Mouse (Mus musculus) Muller cell, postnatal 12 days (primary cell): ENCODE data around the gene Wdr5.
"Not testable (repeated sequence)": the region's sequence is repeated elsewhere in the genome, so short reads cannot be mapped to it uniquely, and the experiment has no call there.

ENCODE experiments used
- DNase-seq: peaks from one replicate; pipeline ENCODE4 v3.0.0-alpha.2; 2015; ENCODE audit errors: inconsistent ontology term

The Wdr5 gene

GRCm38 (mm10) chr2:27504113-27504885 lies 10.7 kb upstream of the Wdr5 start:
- no peak for DNase-seq

GRCm38 (mm10) chr2:27505539-27505938 lies 9.4 kb upstream of the Wdr5 start:
- peak; percentile 61 for DNase-seq

GRCm38 (mm10) chr2:27506658-27507057 lies 8.3 kb upstream of the Wdr5 start:
- DNase-seq, result not testable (repeated sequence)

GRCm38 (mm10) chr2:27507562-27507961 lies 7.4 kb upstream of the Wdr5 start, which contains the start of gene Brd3:
Gene Brd3 (minus strand): TSS chr2:27507662.
- no peak for DNase-seq

- DNase-seq, result no peak
Measured at GRCm38 (mm10) chr2:27510706-27511105, 4.3 kb upstream of the Wdr5 start.

GRCm38 (mm10) chr2:27512909-27513308 lies 2.0 kb upstream of the Wdr5 start:
- DNase-seq, result no peak

GRCm38 (mm10) chr2:27513861-27514260 lies 1.1 kb upstream of the Wdr5 start:
- DNase-seq, result no peak

- peak; percentile 5 for DNase-seq
Measured at GRCm38 (mm10) chr2:27515341-27516166, 597 bp downstream of the Wdr5 start.

- DNase-seq, result no peak
Measured at GRCm38 (mm10) chr2:27516289-27516688, 1.3 kb downstream of the Wdr5 start.

GRCm38 (mm10) chr2:27518283-27518682 lies 3.3 kb downstream of the Wdr5 start:
- DNase-seq, result no peak

GRCm38 (mm10) chr2:27538455-27539330 lies 23.7 kb downstream of the Wdr5 start:
- not testable (repeated sequence) for DNase-seq

- no peak for DNase-seq
Measured at GRCm38 (mm10) chr2:27539336-27539735, 24.4 kb downstream of the Wdr5 start.

- peak; percentile 98 for DNase-seq
Measured at GRCm38 (mm10) chr2:27539772-27540514, 25.0 kb downstream of the Wdr5 start.

- DNase-seq, result no peak
Measured at GRCm38 (mm10) chr2:27540515-27540836, 25.5 kb downstream of the Wdr5 start.

- DNase-seq, result no peak
Measured at GRCm38 (mm10) chr2:27541225-27541624, 26.3 kb downstream of the Wdr5 start.

- no peak for DNase-seq
Measured at GRCm38 (mm10) chr2:27544613-27545012, 29.7 kb downstream of the Wdr5 start.

- DNase-seq, result not testable (repeated sequence)
Measured at GRCm38 (mm10) chr2:27545517-27545916, 30.6 kb downstream of the Wdr5 start.

- DNase-seq, result not testable (repeated sequence)
Measured at GRCm38 (mm10) chr2:27546041-27546440, 31.1 kb downstream of the Wdr5 start.

- DNase-seq, result no peak
Measured at GRCm38 (mm10) chr2:27547326-27547725, 32.4 kb downstream of the Wdr5 start.

GRCm38 (mm10) chr2:27547986-27548385 lies 33.0 kb downstream of the Wdr5 start:
- no peak for DNase-seq
